Mouse (Mus musculus) left cerebral cortex, adult 18-20 months (tissue): ENCODE measurements around the gene Olfr750. TPM values are rescaled to one million over a fixed set of nuclear protein-coding genes. Genes with fewer than 3 reads are reported as not detected.
A peak's percentile ranks its signal among the peaks of the same experiment; 100 is the strongest.

Experiments used
- DNase-seq, 2 experiments: peaks; one replicate each; pipeline ENCODE4 v3.0.0; 2021 to 2022; ENCODE audit warnings: low spot score in 2 of 2, mixed read lengths in 1 of 2
- long read RNA-seq, 2 experiments: library from polyadenylated mRNA; stranded (forward); transcript quantifications; one replicate each; pipeline ENCODE4 v2.0.0; 2021
- total RNA-seq, 2 experiments: library from RNA; stranded (reverse); gene quantifications; 2 replicates each; pipeline ENCODE4 v1.2.3; 2021

The Olfr750 gene
- not detected for total RNA-seq
- long read RNA-seq, experiment 1, result 0 reads
- long read RNA-seq, experiment 2, result 0 reads

DNA sequence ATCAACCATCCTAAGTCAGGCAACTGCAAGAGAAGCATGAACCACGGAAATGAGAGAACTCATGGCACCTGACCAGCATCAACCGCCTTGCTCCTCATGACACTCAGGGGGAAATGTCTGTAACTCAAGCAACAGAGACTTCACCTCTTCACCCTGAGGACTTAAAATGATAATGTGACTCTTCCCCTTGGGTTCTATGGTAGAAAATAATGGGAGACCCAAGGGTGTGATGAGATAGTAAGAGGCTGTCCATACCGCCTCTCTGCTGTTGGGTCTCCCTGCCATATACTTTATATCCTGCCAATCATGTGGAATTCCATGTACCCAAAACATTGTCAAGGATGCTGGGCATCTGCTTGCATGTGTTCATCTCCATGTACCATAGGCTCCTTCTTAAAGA lies at the start of gene Olfr750:
TSS of gene Olfr750 (minus strand) at position 101 of the 400 bp plus-strand sequence.
- no peak for DNase-seq

DNA sequence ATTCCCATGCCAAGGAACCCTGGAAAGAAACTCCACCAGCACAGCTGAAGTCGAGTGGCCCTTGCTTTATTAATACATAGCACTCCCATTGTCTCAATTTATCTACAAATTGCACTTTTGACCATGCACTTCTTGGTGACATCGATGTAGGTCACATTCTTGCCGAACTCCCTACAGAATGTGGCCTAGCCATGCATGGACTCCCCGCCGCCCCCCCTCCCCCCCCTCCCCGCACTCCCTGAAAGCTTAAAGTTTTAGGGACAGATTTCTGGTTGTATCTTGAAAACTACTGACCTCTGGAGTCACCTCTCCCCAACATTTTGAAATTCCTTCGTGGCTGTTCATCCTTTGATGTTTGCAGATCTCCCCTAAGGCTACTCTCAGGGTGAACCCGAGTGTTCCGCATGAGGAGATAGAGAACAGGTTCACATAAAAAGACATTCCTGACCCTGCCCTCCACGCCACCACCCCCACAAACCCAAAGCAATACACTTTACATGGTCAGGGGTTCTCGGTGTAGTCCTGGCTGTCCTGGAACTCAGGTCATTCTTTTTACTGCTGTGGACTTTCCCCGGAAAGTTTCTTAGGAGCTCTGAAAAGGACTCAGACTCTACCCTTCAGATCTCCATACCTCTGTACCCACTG lies 39.8 kb upstream of the Olfr750 start, which contains the start of gene Eddm3b:
TSS of gene Eddm3b (plus strand) at position 511 of the 645 bp plus-strand sequence.
- no peak for DNase-seq

GRCm38 (mm10) chr14:51113476-51113875 lies 39.2 kb upstream of the Olfr750 start:
- DNase-seq, result no peak

DNA sequence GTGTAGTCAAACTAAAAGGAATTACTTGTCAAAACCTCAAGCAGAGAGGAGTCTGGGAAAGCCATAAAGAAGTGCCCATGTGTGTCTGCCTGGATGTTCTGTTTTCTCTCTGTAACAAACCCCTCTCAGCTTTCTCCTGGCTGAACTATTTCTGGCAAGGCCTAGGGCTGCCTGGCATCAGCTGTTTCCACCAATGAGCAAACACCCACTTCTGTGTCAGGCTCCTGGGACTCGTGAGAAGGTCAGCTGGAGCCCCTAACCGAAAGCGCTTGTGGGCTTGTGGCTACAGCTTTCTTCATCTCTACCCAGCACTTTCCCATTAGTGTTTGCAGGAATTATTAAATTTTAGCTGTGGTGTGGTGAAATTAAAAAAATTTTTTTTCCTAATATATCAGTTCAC lies 37.7 kb upstream of the Olfr750 start:
- no peak for DNase-seq

- no peak for DNase-seq
Observed at GRCm38 (mm10) chr14:51106449-51106967, 32.3 kb upstream of the Olfr750 start.

- no peak for DNase-seq
Observed at GRCm38 (mm10) chr14:51104366-51104765, 30.1 kb upstream of the Olfr750 start.

DNA sequence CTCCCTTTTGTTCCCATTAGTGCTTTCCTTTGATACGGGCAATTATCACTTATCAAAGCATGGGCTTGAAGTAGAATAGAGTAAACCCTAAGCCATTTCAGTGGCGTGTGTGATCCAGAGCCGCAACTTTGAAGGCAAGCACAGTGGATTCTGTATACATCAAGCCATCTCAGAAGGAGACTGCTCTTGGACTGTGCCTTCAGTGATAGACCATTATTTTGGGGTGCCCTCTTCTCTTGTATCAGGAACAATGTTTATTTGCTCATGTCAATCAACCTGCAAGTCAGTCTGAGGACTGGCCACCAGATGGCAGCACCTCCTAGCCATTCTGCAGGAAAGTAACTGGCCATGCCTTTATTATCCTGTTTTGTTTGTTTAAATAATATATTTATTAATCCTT lies 29.0 kb upstream of the Olfr750 start:
- peak; percentile 68 to 84 for DNase-seq

DNA sequence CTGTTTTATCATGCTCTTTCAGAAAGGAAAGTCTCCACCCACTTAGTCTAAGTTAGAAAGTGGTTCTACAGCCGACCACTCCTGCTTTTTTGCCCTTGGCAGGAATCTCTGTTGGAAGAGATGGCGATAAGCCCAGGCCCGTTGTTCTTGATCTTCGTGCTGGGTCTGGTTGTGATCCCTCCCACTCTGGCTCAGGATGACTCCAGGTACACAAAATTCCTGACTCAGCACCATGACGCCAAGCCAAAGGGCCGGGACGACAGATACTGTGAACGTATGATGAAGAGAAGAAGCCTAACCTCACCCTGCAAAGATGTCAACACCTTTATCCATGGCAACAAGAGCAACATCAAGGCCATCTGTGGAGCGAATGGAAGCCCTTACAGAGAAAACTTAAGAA lies 27.0 kb upstream of the Olfr750 start:
- no peak for DNase-seq

DNA sequence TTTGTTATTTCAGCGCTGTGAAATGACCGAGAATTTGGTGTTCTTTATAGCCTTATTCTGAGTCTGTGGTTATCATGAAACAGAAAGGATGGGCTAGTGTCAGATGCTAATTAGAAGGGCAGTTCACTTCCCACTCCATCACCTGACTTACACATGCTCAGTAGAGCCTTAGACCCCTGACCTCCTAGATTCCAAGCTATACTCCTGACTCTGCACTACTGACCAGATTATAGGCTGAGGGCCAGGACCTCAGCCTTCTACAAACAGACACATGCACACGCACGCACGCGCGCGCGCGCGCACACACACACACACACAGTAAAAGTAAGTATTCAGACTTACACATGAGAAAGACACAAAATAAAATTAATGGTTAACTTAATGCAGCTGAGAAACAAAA lies 24.7 kb upstream of the Olfr750 start:
- no peak for DNase-seq

- DNase-seq, result peak; percentile 86 to 88
Observed at GRCm38 (mm10) chr14:51098300-51098699, 24.1 kb upstream of the Olfr750 start.

- DNase-seq, result peak in 1 of 2 experiments; percentile 16
Observed at GRCm38 (mm10) chr14:51095736-51096524, 21.7 kb upstream of the Olfr750 start.

DNA sequence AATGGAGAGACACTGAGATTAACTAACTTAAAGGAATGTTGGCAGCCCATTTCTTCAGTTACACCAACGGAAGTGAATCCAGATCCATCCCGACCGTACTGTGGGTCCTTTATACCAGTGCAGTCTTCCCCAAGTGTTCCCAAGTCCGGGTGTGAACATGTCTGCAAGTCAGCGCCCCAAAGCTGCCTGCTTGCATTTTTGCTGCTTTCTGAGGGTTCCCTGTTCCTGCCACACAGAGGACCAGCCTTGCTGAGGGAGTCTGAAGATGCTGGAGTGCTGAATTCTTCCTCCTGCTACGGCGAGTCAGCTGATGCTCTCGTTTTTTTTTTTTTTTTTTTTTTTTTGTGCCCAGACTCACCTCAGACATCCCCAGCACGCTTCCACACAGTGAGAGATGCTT lies 20.7 kb upstream of the Olfr750 start:
- DNase-seq, result no peak

GRCm38 (mm10) chr14:51094096-51094875 lies 20.1 kb upstream of the Olfr750 start:
- no peak for DNase-seq

GRCm38 (mm10) chr14:51093496-51093895 lies 19.3 kb upstream of the Olfr750 start:
- no peak for DNase-seq

DNA sequence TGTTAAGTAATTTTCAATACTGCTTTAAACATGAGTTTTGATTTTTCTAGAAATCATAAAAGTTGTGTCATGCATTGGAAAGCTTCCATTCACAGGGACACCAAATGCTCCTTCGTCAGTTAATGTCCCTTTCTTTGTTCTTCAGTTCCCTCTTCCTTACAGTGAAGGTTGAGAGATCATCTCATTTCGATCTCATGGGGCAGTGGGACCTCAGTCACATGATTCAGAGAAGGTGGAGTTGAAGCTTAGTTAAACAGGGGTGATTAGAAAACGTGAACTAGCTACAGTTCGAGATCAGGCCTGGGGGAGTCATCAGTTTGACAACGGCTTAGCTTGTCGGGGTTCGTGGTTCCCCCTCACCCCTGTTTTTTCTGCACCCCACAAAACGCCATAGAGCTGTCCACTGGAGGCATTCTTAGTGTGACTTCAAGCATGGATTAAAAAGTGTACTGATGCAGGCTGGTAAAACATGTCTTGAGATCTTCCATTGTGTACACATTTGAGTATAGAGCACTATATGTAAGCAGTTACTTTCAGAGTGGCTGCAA lies 17.9 kb upstream of the Olfr750 start:
- no peak for DNase-seq

DNA sequence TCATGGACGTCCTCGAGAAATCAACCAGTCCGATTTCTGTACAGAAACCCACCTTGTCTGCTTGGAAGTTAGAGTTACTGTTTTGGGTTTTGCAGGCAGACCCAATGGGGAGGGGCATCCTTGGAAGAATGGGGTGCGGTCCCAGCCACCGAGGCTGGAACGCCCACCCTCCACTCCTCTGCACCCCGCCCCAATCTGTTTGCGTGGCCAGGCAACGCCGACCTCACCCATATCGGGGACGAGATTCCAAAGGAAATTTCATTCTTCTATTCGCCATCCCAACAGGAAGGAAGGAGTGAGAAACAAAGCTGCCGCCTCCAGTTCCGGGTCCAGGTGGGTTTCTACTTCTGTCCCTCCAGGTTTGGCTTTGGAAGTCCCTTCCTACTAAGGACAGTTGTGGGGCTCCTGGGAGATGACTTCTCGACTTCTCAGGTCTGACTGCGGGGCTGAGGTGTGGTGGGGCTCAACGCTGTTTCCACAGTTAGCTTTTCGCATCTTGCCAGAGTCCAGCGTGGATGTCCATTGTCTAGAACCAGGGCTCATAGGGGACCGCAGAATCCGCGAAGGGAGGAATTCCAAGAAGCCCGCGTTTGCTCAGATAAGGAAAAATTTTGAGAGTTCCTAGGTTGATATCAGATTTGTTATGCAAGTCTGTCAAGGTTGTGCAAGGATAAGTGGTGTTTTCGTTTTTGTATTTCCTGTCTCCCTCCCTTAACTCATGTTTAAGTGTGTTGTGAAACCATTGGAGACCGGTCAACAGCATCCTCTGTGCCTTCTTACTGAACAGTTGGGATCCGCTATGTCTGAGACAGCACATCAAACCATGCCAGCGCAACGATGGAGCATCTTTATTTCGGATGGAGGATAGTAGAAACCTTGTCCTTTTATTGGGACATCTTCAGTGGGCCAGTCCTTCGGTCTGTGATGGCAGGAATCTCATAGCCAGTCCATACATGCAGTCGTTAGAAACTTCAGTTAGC lies 17.0 kb upstream of the Olfr750 start, which contains the start of the genes Rnase4 and Ang:
TSS of gene Rnase4 (plus strand) at position 157 of the 980 bp plus-strand sequence.
TSS of gene Ang (plus strand) at position 230 of the 980 bp plus-strand sequence.
- DNase-seq, result peak; percentile 21 to 27

DNA sequence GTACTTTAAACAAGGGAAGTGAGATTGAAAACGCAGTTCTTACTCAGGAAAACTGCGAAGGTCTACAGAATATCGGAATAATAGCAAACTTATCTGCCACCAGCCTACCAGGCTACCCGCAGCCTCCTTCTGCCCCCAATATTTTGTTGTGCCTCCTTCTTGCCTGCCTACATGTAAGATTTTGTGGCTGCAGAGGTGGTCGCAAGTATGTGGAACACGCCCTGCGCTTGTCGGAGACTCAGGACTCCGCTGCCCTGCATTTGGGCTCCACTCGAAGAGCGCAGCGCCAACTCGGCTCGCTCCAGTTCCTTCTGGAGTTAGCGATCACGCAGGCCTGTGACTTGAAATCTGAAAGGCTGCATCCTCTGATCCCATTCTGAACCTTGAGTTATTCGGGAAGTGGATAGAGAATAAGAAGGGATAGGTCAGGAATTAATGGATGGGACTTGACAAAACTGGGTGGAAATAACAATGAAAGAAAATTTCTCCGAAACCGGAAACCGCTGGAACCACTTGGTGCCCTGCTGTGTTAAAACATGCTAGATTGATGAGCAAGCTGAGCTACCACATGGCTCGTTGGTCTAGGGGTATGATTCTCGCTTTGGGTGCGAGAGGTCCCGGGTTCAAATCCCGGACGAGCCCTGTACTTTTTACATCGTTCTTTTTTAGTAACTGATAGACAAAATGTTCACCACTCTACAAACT lies 16.0 kb upstream of the Olfr750 start:
- DNase-seq, result peak; percentile 82 to 85

- DNase-seq, result no peak
Observed at GRCm38 (mm10) chr14:51089674-51090076, 15.4 kb upstream of the Olfr750 start.
